ENCODE assay signal across 9 mouse cellular contexts in the genomic region with DNA sequence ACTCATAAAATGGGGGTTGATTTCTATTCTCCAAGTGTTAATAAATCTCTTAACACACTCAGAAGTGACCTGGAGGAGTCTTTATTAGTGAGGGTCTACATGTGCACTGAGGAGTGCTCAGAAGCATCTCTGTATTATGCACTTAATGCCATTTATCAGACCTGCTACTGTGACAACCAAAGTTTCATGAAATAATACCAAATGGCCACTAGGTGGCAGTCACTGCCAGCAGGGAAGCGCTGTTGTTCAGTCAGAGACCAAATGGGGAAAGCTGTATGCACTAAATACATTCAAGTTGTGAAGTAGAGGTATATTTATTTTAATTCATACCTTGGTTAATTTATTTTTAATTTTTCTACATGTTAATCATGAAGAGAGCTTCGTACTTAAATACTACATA. TPM values are rescaled to one million over a fixed set of nuclear protein-coding genes. Genes with fewer than 3 reads are reported as not detected.
DNase-seq lines count a peak whose midpoint lies in the region; ATAC-seq and TF ChIP-seq lines count a peak whose summit lies in the region.
"Had no signal": no experiment of that assay in that cellular context is flagged by ENCODE, and none has a peak within 500 bp of the region (broad histone marks: within the 10 kb centered on the region; RNA-seq: fewer than 3 reads in every experiment).

No protein-coding gene starts in this region.

- H3K4me2 ChIP-seq in forebrain, embryonic 11.5 days (ENCODE audit: low read depth, low read length, severe bottlenecking) = no peak overlapping the region
- H3K4me2 ChIP-seq in lung, embryonic 14.5 days = no peak overlapping the region

- no peaks in the 10 kb centered on the region for H3K79me2 ChIP-seq in heart, adult 2 months (replicated peaks; ENCODE audit: control insufficient read depth, insufficient read depth, low read length)

- H3K4me1 ChIP-seq in heart, adult 2 months (ENCODE audit: control insufficient read depth, insufficient read depth, low read length) = no peaks in the 10 kb centered on the region
- H3K4me1 ChIP-seq in E14TG2a.4 (replicated peaks; ENCODE audit: low read depth, low read length) = no peaks in the 10 kb centered on the region
- no peaks in the 10 kb centered on the region for H3K4me1 ChIP-seq in forebrain, embryonic 11.5 days (replicated peaks; ENCODE audit: control insufficient read depth, insufficient read depth, low read length)
- no peaks in the 10 kb centered on the region for H3K4me1 ChIP-seq in kidney, adult 2 months (ENCODE audit: control insufficient read depth, insufficient read depth, low read length)
- no peaks in the 10 kb centered on the region for H3K4me1 ChIP-seq in lung, embryonic 14.5 days (ENCODE audit: insufficient read depth)

- TF ChIP-seq POLR2A in heart, adult 2 months (IDR thresholded peaks at IDR 0.05; ENCODE audit: insufficient read depth, low read depth, low read length) = no peak
- TF ChIP-seq POLR2A in kidney, adult 2 months (IDR thresholded peaks at IDR 0.05; ENCODE audit: low read depth, low read length) = no peak

- no peaks in the 10 kb centered on the region for H3K36me3 ChIP-seq in heart, adult 2 months (ENCODE audit: control insufficient read depth, insufficient read depth, low read length)
- H3K36me3 ChIP-seq in E14TG2a.4 (ENCODE audit: insufficient read depth, low read length) = no peaks in the 10 kb centered on the region
- H3K36me3 ChIP-seq in forebrain, embryonic 11.5 days (ENCODE audit: control insufficient read depth, insufficient read depth, low read length) = no peaks in the 10 kb centered on the region
- H3K36me3 ChIP-seq in kidney, adult 2 months (ENCODE audit: control insufficient read depth, insufficient read depth, low read length) = no peaks in the 10 kb centered on the region
- H3K36me3 ChIP-seq in lung, embryonic 14.5 days (ENCODE audit: insufficient read depth) = no peaks in the 10 kb centered on the region

- no peaks in the 10 kb centered on the region; the same call in 1 of the 2 replicates for H3K27me3 ChIP-seq in heart, adult 2 months (ENCODE audit: control insufficient read depth, insufficient read depth, low read length)
- H3K27me3 ChIP-seq in E14TG2a.4 (ENCODE audit: insufficient read depth, low read length) = no peaks in the 10 kb centered on the region
- no peaks in the 10 kb centered on the region for H3K27me3 ChIP-seq in forebrain, embryonic 11.5 days (ENCODE audit: control insufficient read depth, insufficient read depth, low read length)
- no peaks in the 10 kb centered on the region for H3K27me3 ChIP-seq in kidney, adult 2 months (replicated peaks; ENCODE audit: control insufficient read depth, insufficient read depth, low read length)
- H3K27me3 ChIP-seq in lung, embryonic 14.5 days (ENCODE audit: insufficient read depth, low read length) = no peaks in the 10 kb centered on the region

- DNase-seq in heart, adult 2 months = peak; percentile 15 to 25
- no peak for DNase-seq in heart, adult 11 months
- peak; percentile 55 for DNase-seq in c-Kit-positive CD71-negative TER-119-negative erythroid progenitor cells, embryonic 14.5 days (ENCODE audit: low read depth)
- DNase-seq in forebrain, embryonic 11.5 days (ENCODE audit: low spot score) = peak; percentile 55
- DNase-seq in kidney, adult 2 months = peak; percentile 62
- peak; percentile 85 for DNase-seq in lung, embryonic 14.5 days
- peak; percentile 17 for DNase-seq in right cerebral cortex, postnatal 25 days

- peak; percentile 55; the same call in 1 of the 2 replicates for TF ChIP-seq EP300 in heart, adult 2 months (IDR thresholded peaks at IDR 0.05; ENCODE audit: insufficient read depth, low read depth, low read length)

- H3K9ac ChIP-seq in heart, adult 2 months (ENCODE audit: low read depth, low read length) = no peak overlapping the region
- H3K9ac ChIP-seq in forebrain, embryonic 11.5 days (ENCODE audit: low read length) = no peak overlapping the region
- no peak overlapping the region for H3K9ac ChIP-seq in lung, embryonic 14.5 days

- no peak overlapping the region for H3K4me3 ChIP-seq in heart, adult 2 months
- no peak overlapping the region for H3K4me3 ChIP-seq in E14TG2a.4 (replicated peaks; ENCODE audit: low read length)
- no peak overlapping the region for H3K4me3 ChIP-seq in forebrain, embryonic 11.5 days (ENCODE audit: low read depth, low read length)
- H3K4me3 ChIP-seq in kidney, adult 2 months (ENCODE audit: insufficient read depth, low read depth, low read length) = no peak overlapping the region
- H3K4me3 ChIP-seq in lung, embryonic 14.5 days (ENCODE audit: low read depth, low read length) = no peak overlapping the region

- no peaks in the 10 kb centered on the region for H3K9me3 ChIP-seq in E14TG2a.4 (ENCODE audit: low read length)
- H3K9me3 ChIP-seq in forebrain, embryonic 11.5 days (ENCODE audit: control insufficient read depth, low read length) = no peaks in the 10 kb centered on the region
- no peaks in the 10 kb centered on the region for H3K9me3 ChIP-seq in lung, embryonic 14.5 days (ENCODE audit: low read depth, low read length)

- WGBS in heart, adult 2 months = 5% methylated on average over 2 of the region's 2 CpGs
- 1% methylated on average over 2 of the region's 2 CpGs for WGBS in forebrain, embryonic 11.5 days
- WGBS in kidney, adult 2 months = 0% methylated on average over 2 of the region's 2 CpGs
- 1% methylated on average over 2 of the region's 2 CpGs for WGBS in lung, embryonic 14.5 days

- intact Hi-C loops in heart, adult 2 months (cut with DNase I) = loop anchor here (5.0 kb wide), 2 partner anchors 60 to 285 kb away; a partner anchor contains a TSS

- peak; percentile 80 for ATAC-seq in forebrain, embryonic 11.5 days (replicated peaks; ENCODE audit: low FRiP score)
- peak; percentile 74; the same call in 1 of the 2 replicates for ATAC-seq in lung, embryonic 14.5 days (ENCODE audit: insufficient read depth)

- no peak overlapping the region for H3K27ac ChIP-seq in heart, adult 2 months
- no peak overlapping the region for H3K27ac ChIP-seq in forebrain, embryonic 11.5 days (ENCODE audit: low read depth, low read length)
- H3K27ac ChIP-seq in kidney, adult 2 months (ENCODE audit: insufficient read depth, low read depth, low read length) = no peak overlapping the region
- no peak overlapping the region for H3K27ac ChIP-seq in lung, embryonic 14.5 days (ENCODE audit: low read depth)

- TF ChIP-seq CTCF in heart, adult 2 months (IDR thresholded peaks at IDR 0.05) = no peak; the same call in none of the 2 replicates
- TF ChIP-seq CTCF in E14TG2a.4 (conservative IDR thresholded peaks at IDR 0.05; ENCODE audit: low read length) = peak; percentile 73
- TF ChIP-seq CTCF in kidney, adult 2 months (conservative IDR thresholded peaks at IDR 0.05; ENCODE audit: insufficient read depth, insufficient read length, low read depth, low read length) = peak; percentile 91
- TF ChIP-seq CTCF in lung, embryonic 14.5 days (IDR thresholded peaks at IDR 0.05; ENCODE audit: low read depth) = peak; percentile 89

RNA-seq across cellular contexts. Expression of a gene that starts 42.4 kb away (rescaled TPM):
- total RNA-seq in heart, adult 2 months (2021) = 1 to 10 TPM; 2.3 TPM
- 6.3 and 11.4 TPM in 2 replicates for polyA plus RNA-seq in heart, adult 2 months (2012; rRNA removed)
- polyA plus RNA-seq in forebrain, embryonic 11.5 days (2014; fragmentation: Nextera tagmentation; extraction: Ambion mirVana) = 12.9 and 14.2 TPM in 2 replicates
- polyA plus RNA-seq in kidney, adult 2 months (2012; rRNA removed) = 22.5 and 22.6 TPM in 2 replicates
- 19.3 TPM in 2 replicates for polyA plus RNA-seq in lung, embryonic 14.5 days (2014; fragmentation: Nextera tagmentation; extraction: Ambion mirVana)

RNA-seq across cellular contexts. Expression of a gene that starts 42.9 kb away (rescaled TPM):
- not detected for total RNA-seq in heart, adult 2 months (2021)
- polyA plus RNA-seq in heart, adult 2 months (2012; rRNA removed) = not detected in 2 replicates
- polyA plus RNA-seq in forebrain, embryonic 11.5 days (2014; fragmentation: Nextera tagmentation; extraction: Ambion mirVana) = 0.08 TPM in 1 of 2 replicates, not detected in the other
- not detected in 2 replicates for polyA plus RNA-seq in kidney, adult 2 months (2012; rRNA removed)
- not detected in 2 replicates for polyA plus RNA-seq in lung, embryonic 14.5 days (2014; fragmentation: Nextera tagmentation; extraction: Ambion mirVana)
- polyA plus RNA-seq: liver, embryonic 16.5 days had no signal

RNA-seq across cellular contexts. Expression of a gene that starts 56.7 kb away (rescaled TPM):
- total RNA-seq in heart, adult 2 months (2021) = not detected
- polyA plus RNA-seq in heart, adult 2 months (2012; rRNA removed) = not detected in 2 replicates
- polyA plus RNA-seq in forebrain, embryonic 11.5 days (2014; fragmentation: Nextera tagmentation; extraction: Ambion mirVana) = not detected in 2 replicates
- not detected in 2 replicates for polyA plus RNA-seq in kidney, adult 2 months (2012; rRNA removed)
- polyA plus RNA-seq in lung, embryonic 14.5 days (2014; fragmentation: Nextera tagmentation; extraction: Ambion mirVana) = not detected in 2 replicates
- polyA plus RNA-seq: liver, embryonic 16.5 days had no signal
